Mouse (Mus musculus): ENCODE measurements around the gene Atf6b.
A peak's percentile ranks its signal among the peaks of the same experiment; 100 is the strongest.

The Atf6b gene

DNA sequence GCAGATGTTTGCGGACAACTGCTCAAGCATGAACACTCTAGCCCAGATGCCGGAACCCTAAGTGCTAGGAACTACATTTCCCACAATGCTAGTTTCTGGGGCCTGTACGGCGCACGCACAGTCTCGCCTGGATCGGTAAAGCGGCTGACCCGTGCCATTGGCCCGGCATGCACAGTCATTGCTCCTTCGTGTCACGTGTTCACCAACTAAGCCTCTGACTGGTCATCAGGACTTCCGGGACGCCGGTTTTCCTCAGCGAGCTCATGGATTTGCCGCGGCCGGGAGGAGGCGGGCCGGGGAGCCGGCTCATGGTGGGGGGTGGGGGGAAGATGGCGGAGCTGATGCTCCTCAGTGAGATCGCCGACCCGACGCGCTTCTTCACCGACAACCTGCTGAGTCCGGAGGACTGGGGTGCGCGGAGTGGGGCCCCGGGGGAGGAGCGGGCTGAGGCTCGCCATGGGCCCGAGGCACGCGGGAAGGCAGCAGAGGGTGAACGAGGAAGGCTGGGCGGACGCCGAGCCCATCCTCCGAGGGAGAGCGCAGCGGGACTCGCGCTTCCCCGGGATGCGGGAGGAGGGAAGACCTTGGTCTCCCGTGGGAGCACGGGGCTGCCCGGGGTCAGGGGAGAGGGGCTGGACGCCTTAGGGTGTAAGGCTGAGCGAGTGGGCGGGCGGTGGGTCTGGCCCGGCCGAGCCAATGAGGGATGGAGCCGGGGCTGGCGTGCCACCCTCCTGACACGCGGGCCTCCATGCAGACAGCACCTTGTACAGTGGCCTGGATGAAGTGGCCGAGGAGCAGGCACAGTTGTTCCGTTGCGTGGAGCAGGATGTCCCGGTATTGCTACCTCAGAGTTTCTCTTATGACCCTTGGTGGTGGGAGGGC lies at the start of gene Atf6b:
Gene Atf6b, plus strand, starts transcription at position 241 of the 882 bp plus-strand sequence.
- peak; percentile 94 for DNase-seq

DNA sequence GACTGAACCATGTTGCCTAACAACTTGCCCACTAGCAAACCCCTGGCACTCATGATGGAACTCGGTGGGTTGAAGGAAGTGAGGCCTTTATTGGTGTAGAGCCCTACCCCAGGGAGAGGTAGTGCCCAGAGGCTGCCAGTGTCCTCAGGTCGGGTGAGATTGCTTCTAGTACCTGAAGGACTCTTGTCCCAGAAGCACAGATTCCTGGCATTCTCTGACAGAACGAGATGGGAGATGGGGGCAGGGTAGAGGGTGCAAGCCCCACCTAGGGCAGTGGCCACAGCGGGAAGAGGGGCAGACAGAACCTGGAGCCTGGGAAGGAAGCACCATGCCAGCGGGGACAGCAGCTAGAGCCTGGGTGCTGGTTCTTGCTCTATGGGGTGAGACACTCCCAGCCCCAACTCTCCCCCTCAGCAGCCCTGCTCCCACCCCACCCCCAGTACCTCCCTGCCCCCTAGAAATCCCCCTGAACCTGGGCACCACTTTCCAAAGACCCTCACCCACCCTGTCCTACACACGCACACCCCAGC lies 49.3 kb upstream of the Atf6b start, which contains the start of gene Ager:
Gene Ager, plus strand, starts transcription at position 297 of the 530 bp plus-strand sequence.
- DNase-seq: no peak

DNA sequence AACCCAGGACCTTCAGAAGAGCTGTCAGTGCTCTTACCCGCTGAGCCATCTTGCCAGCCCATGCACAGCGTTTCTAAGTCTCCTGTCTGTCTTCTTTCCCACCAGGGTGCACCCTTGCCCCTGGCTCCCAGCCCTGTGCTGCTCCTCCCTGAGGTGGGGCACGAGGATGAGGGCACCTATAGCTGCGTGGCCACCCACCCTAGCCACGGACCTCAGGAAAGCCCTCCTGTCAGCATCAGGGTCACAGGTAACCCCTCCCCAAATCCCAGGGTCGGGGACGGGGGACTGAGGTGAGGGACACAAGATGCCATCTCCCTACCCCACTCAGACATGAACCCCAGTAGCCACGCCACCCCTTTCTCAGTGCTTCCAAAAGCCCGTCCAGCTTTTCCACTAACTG lies 47.1 kb upstream of the Atf6b start:
- DNase-seq: no peak

DNA sequence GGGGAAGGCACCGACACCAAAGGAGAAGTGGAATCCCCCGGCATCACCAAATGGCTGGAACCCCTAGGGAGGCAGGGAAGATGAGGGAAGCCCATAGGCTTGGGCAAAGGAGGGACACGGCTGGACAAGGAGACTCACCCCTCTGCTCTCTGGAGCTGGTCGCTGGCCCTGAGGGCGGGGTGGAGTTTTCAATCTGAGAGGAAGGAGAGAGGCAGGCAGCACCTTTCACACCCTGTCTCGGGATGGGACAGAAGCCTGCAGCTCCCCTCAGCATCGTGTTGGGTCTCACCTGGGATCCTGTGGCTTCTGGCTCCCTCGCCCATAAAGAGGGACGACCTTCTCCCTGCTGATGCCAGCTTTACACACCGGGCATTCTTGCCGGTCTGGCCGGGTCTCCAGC lies 45.1 kb upstream of the Atf6b start:
- DNase-seq: no peak

DNA sequence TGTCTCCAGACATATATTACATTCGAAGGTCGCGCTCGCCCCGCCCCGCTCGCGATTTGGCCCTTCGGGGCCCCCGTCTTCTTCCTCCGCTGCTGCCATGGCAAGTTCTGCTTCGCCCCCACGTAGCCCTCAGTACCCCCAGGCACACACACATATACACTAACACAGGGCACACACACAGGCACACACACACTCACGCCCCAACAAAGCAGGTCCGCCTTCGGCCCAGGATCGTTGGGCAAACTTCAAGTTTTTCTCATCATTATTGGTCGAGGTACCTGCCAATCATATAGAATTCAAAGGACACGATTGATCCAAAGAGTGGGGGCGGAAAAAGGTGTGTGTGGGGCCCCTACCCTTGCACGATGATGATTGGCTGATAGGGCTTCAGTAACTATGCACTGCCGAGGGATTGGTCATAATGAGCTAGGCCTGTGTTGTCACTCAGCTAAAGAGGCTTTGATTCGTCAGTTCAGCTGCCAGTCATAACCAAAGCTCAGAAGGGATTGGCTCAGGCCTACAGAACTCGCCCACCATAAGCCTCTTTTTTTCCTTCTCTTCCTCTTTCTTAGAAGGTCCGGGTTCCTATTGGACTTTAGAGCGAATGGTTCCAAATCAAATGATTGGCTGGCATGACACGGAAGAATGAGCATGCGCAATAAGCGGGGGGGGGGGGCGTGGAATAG lies 43.4 kb upstream of the Atf6b start, which contains the start of gene Rnf5:
Gene Rnf5, minus strand, starts transcription at position 316 of the 686 bp plus-strand sequence.
- peak; percentile 98 for DNase-seq

DNA sequence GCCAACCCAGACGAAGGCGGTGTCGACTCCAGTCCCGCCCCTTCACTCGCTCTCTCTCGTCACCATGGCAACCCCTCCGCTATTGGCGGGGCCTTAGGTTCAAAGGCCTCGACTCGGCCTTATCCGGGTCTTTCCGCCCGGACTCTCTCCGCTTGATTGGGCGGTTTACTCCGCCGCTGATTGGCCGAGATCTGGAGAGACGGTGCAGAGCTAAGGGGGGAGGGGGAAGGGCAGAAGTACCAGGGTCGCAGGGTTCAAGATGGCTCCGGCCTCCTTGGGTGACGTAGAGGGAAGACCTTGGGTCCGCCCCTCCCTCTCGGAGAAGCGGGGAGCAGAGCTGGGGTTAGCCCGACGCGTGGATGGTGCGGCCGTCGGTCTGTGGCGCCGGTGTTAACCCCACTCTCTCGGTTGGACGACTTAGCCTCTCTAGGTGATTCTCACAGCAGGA lies 42.9 kb upstream of the Atf6b start, which contains the start of gene Agpat1:
Gene Agpat1, plus strand, starts transcription at position 202 of the 448 bp plus-strand sequence.
- peak; percentile 99 for DNase-seq

DNA sequence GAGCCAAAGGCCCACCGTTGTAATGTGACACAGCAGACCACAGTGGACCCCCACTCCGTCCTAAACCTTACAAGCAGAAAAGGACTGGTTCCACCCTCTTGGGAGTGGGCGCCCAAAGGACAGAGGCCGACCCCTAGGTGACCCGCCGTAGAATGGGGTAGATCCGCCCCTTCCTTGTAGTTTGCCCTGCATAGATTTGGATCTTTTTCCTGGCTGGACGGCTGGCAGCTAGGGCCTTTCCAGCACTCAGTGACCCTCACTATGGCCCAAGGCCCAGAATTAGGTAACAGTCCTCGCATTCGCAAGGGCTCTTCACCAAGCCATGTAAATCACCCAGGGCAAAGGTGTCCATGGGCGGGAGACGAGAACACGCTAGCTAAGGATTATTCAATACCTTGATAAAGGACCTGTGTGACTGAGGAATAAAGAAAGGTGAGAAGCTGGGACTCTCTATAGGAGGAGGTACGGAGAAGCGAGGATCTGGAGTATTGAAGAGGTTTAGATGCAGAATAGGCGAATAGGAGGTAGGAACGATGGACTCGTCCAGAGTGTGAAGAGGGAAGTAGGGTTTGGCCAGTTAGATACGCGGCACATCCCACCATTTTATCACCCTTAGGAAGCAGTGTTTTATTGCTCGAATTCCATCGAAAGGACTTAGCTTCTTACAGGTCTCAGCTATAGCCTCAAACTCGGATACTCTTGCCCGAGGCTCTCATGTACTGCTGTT lies 42.3 kb upstream of the Atf6b start:
- no peak for DNase-seq

DNA sequence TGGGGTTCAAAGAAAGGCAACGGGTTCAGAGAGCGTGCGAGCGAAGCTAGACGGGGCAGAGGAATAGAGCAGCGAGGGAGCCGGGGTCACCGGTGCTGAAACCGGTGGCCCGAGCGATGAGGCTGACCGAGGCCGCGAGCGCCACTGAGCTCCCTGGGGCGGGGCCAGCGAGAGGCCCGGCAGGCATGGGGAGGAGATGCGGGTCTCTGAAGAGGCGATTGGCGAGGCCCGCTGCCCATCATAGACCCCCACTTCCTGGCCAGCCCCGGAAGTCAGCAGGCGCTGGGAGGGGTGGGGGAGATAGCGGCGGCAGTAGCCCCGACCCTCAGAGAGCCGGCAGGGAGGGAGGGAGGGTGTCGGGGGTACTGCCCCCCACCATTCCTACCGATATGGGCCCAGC lies 41.3 kb upstream of the Atf6b start:
- peak; percentile 97 for DNase-seq

DNA sequence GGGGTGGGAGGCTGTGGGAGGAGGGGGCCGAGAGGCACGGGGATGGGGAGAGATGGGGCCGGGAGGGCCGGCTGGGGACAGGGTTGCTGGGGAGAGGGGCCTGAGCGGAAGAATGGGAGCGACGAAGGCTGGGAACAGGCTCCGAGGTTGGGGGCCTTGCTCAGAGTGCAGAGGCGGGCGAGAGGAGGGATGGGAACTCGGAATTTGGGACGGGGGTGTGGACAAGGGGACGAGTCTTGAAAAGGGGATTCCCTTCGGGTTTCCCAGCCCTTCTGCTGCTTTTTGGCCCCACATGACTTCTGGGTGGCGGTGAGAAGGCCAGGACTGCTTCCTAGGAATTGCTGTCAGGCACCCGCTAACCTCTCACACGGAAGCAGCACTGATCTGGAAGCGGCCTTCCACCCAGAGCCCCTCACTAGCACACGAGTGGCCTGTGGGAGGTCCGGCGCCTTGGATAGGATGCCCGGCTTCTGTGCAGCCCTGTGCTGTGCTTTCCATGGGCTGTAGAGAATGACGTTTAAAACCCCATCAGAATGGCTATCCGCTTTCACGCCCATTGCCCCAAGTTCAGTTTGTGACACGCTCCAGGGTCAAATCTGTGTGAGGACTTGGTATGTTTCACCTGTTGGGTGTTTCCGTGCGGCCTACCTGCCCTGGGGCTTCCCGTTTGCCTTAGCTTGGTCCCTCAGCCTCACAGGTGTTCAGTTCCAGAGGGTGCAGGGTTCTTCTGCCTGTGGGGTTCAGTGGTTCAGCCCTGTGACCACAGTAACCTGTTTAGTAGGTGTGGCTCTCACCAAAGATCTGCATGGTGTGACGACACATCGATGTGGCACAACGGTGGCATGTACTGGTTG lies 40.5 kb upstream of the Atf6b start:
- DNase-seq: no peak

DNA sequence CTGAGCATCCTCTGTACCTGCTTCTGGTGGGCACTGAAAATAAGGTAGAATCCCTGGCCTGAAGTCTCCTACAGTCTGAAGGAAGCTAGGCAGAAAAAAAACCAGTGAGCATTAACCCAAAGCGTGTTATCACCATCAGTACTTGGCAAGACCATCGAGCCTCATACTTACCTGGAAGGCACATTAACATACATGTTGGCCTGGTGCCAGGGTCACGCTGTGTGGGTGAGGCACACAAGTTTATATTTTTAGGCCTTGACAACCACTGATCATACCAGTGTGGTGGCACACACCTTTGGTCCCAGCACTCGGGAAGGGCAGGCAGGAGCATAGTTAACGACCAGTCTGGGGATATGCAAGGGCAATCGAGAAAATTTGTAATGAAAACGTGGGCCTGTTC lies 38.9 kb upstream of the Atf6b start:
- no peak for DNase-seq

DNA sequence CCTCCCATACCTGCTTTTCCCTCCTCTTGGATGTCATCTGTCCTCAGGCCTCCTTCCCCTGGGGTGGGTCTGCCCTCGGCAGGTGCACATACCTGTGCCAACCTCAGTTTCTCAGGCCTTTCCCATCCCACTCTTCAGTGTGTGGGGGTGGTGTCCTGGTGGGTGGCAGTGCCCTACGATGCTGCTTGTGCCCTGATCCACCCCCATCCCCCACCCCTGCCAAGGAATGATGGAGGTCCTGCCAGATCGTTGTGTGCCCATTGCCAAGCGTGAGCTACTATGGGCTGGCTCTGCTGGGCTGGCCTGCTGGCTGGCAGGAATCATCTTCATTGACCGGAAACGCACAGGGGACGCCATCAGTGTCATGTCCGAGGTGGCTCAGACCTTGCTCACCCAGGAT lies 35.9 kb upstream of the Atf6b start:
- no peak for DNase-seq

DNA sequence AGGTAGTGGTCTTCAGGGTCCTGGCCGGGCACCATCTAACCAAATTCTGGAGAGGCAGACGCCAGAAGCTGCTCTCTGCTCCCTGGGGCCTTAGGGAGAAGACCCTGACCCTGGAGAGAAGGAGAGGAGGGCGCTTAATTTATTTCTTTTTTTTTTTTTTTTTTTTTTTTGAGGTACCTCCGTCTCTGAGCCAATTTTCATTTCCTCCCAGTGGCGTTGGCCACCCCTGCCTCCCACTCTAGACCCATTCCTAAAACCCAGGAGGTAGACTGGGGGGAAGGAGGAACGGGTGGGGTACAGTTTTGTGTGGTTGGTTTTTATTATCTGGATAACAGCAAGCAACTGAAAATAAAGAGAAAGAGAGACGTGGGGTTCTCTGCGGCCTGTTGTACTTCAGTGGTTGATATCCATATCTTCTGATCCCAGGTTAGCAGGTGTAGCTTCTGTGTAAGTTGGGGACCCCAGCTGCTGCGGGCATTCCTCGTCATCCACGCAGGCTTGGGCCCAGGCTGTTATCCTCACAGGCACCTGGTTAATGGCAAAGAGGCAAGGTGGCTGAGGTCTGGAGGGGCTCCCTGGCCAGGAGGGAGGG lies 33.8 kb upstream of the Atf6b start:
- no peak for DNase-seq

DNA sequence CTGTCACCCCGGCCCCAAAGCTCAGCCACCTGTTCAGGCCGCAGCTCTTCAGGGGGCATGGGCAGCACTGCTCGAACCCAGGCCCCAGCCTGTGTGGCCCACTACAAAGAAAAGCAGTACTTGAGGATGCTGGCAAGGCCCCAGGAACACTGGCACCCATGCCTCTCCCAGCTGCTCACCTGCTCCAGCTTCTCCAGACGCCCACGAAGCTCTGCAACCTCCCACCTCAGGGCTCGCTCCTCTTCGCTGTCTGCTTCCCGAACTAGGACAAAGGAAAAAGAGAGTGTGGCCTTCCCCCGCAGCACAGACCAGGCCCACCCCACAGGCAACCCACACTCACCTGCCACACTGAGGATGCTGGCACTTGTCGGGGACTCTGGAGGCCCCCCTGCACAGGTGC lies 33.1 kb upstream of the Atf6b start:
- no peak for DNase-seq

DNA sequence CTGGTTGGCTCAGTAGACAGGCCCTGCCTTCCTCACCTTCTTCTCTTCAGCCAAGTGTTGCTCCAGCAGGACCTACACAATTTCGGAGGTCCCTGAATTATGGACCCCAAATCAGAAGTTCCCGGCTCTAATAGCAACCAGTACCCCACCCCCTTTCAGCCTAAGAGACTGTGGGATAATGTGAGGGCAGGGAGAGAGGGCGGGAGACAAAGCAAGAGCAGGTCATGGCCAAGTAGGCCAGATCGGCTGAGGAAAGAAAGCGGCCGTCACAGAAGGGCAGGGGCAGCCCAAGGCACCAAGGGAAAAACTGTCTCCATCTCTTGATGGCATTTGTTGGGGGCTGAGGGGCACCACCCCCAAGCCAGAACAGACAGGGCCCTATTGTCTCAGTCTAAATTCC lies 31.1 kb upstream of the Atf6b start, which contains the start of gene Egfl8:
Gene Egfl8, minus strand, starts transcription at position 101 of the 400 bp plus-strand sequence.
- DNase-seq: no peak

DNA sequence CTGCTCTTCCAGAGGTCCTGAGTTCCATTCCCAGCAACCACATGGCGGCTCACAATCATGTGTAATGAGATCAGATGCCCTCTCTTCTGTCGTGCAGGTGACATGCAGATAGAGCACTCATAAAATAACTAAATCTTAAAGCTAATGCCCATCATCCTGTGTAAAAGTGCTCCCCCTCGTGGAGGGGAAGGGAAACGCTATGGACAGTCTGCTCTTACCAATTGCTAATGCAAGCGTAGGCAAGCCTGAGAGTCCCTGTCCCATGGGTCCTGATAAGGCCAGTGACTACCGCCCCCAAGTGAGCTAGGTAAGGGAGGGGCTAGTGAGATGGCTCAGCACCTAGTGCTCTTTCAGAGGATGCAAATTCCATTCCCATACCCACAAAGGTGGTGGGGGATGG lies 27.9 kb upstream of the Atf6b start:
- peak; percentile 87 for DNase-seq

DNA sequence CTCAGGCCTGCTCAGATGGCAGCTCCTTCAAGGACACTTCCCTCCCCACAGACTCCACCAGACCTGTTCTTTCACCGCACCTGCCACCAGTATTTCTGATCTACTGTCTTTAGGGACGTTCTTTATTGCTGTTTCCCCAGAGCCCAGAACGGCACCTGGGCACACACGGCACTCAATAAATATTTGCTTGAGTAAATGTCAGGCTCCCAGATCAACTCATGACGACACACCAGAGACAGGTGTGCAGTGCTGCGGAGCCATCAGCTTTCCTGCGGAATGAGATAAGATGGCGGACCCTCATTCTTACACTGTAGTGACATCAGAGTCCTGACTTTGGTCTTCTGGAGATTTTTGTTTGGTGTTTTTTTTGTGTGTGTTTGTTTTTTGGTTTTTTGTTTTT lies 25.9 kb upstream of the Atf6b start:
- DNase-seq: no peak

DNA sequence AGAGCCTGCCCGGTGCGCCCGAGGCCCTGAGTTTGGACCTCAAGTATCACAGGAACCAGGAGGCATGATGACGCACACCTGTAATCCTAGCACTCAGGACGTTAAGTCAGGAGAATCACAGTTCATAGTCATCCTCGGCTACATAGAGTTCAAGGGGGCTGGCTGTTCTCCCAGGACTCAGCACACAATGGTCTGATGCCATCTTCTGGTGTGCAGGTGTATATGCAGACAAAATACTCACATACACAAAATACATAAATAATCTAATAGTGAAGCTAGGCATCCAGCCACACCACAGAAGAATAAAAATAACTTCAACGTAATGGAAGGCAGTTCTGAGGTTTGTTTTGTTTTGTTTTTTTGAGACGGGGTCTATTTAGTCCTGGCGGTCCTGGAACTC lies 23.8 kb upstream of the Atf6b start:
- DNase-seq: no peak

DNA sequence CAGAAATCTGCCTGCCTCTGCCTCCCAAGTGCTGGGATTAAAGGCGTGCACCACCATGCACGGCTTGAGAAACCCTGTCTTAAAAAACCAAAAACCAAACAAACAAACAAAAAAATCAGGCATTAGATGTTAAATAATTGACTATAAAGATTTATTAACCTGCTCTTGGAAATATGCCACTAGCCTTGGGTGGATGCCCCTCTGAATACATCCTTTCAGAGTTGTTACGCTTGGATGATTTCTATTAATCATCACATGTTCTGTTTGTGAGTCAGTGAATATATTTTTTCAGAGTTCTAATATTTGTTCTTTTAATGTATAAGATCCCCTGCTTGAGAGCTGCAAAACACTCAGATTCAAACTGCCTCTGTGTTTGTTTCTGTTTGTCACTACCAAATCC lies 22.0 kb upstream of the Atf6b start:
- no peak for DNase-seq

DNA sequence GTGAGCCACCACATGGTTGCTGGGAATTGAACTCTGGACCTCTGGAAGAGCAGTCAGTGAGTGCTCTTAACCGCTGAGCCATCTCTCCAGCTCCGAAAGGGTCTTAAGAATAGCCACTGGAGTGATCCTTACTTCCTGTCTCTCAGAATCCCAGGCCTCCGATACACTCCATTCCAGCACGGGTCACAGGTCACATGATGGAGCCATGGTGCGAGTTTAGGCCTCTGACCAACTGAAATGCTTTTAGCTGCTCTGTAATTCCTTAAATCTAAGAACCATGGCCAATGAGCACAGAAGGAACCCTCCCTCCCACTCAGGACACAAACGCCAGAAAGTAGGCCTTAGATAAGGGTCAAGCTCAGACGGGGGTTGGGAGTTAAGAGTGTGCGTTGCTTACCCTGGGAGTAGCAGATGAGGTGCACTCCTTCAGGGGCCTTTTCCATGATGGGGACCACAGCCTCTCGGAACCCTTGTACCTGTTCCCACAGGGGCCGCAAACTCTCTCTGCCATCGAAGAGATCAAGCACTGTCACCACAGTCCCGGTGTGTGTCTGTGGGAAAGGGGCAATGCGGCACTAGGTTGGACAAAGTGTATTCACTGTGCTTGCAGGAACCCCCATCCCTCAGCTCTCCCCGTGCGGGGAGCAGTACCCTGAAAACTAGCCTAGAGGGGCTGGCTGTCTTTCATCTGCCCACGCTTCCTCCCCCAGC lies 20.7 kb upstream of the Atf6b start:
- DNase-seq: no peak

DNA sequence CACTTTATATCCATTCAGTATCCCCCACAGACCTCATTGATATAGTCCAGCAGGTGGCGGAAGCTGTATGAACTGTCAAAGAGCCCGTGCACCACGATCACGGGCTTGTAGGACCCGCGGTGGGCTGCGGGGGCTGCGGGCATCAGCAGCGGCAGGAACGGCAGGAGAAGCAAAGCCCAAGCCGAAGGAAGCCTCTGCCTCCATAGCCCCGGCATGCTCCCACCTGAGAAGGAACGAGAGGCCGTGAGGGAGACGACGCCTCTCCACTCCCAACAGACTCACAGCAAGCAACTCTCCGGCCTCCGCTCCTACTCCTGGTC lies 20.2 kb upstream of the Atf6b start:
- peak; percentile 70 for DNase-seq

All from thymus, postnatal 14 days (tissue).